Comparison of ENCODE assay signal across 14 mouse cellular contexts in genomic region chr14:25156171-25156570, GRCm38 (mm10).
DNase-seq lines count a peak whose midpoint lies in the region; ATAC-seq and TF ChIP-seq lines count a peak whose summit lies in the region.
"Had no signal": no experiment of that assay in that cellular context is flagged by ENCODE, and none has a peak within 500 bp of the region (broad histone marks: within the 10 kb centered on the region; RNA-seq: fewer than 3 reads in every experiment).

No protein-coding gene starts in this region.

- no peaks in the 10 kb centered on the region for H3K27me3 ChIP-seq in hindbrain, embryonic 13.5 days
- H3K27me3 ChIP-seq in hindbrain, embryonic 11.5 days (ENCODE audit: control insufficient read depth, insufficient read depth, low read length) = no peaks in the 10 kb centered on the region
- H3K27me3 ChIP-seq in heart, embryonic 11.5 days (ENCODE audit: control insufficient read depth, insufficient read depth, low read length) = no peaks in the 10 kb centered on the region
- H3K27me3 ChIP-seq: midbrain, embryonic 12.5 days had no signal

- H3K4me2 ChIP-seq in hindbrain, embryonic 13.5 days = no peak overlapping the region
- no peak overlapping the region for H3K4me2 ChIP-seq in hindbrain, embryonic 11.5 days (replicated peaks; ENCODE audit: low read depth, low read length)
- peak overlapping the region; percentile 12; the same call in 1 of the 2 replicates for H3K4me2 ChIP-seq in heart, embryonic 11.5 days
- H3K4me2 ChIP-seq: liver, embryonic 11.5 days; midbrain, embryonic 12.5 days had no signal

- peak overlapping the region; percentile 39; the same call in 1 of the 2 replicates for H3K9ac ChIP-seq in hindbrain, embryonic 13.5 days
- no peak overlapping the region for H3K9ac ChIP-seq in hindbrain, embryonic 11.5 days (ENCODE audit: low read depth, low read length)
- H3K9ac ChIP-seq in heart, embryonic 11.5 days (ENCODE audit: low read depth, low read length) = no peak overlapping the region
- H3K9ac ChIP-seq: midbrain, embryonic 12.5 days had no signal

- DNase-seq in hindbrain, embryonic 11.5 days (ENCODE audit: low spot score) = no peak
- DNase-seq in brain, embryonic 14.5 days (ENCODE audit: low read depth) = peak; percentile 60
- peak; percentile 13 for DNase-seq in lung, postnatal 36 days
- DNase-seq in urinary bladder, postnatal 14 days (ENCODE audit: low spot score) = no peak
- no peak for DNase-seq in natural killer cell, adult 2 months (ENCODE audit: low spot score in 2 of 2)
- DNase-seq in testis, postnatal 14 days (ENCODE audit: low spot score) = no peak
- DNase-seq: cerebellum, adult 2 months; gastrocnemius, postnatal 10 days; kidney, adult 8-10 months had no signal

- peaks cover 29% of the 10 kb centered on the region for H3K4me1 ChIP-seq in hindbrain, embryonic 13.5 days (replicated peaks)
- H3K4me1 ChIP-seq in hindbrain, embryonic 11.5 days (replicated peaks; ENCODE audit: control insufficient read depth, insufficient read depth, low read length) = no peaks in the 10 kb centered on the region
- peaks cover 35% of the 10 kb centered on the region for H3K4me1 ChIP-seq in heart, embryonic 11.5 days (ENCODE audit: control insufficient read depth, insufficient read depth, low read length)

- no peaks in the 10 kb centered on the region for H3K36me3 ChIP-seq in hindbrain, embryonic 13.5 days
- H3K36me3 ChIP-seq in hindbrain, embryonic 11.5 days (ENCODE audit: control insufficient read depth, insufficient read depth, low read length) = no peaks in the 10 kb centered on the region
- no peaks in the 10 kb centered on the region for H3K36me3 ChIP-seq in heart, embryonic 11.5 days (ENCODE audit: control insufficient read depth, insufficient read depth, low read length)
- H3K36me3 ChIP-seq: midbrain, embryonic 12.5 days had no signal

- TF ChIP-seq POLR2A in brain, embryonic 14.5 days (IDR thresholded peaks at IDR 0.05; ENCODE audit: borderline replicate concordance, extremely low read depth, insufficient read depth, insufficient read length, poor library complexity, severe bottlenecking) = no peak

- no peaks in the 10 kb centered on the region for H3K9me3 ChIP-seq in hindbrain, embryonic 13.5 days
- H3K9me3 ChIP-seq in hindbrain, embryonic 11.5 days (ENCODE audit: control insufficient read depth, low read length) = no peaks in the 10 kb centered on the region
- no peaks in the 10 kb centered on the region for H3K9me3 ChIP-seq in heart, embryonic 11.5 days (replicated peaks; ENCODE audit: control insufficient read depth, low read length)
- H3K9me3 ChIP-seq: midbrain, embryonic 12.5 days had no signal

- 58% methylated on average over 9 of the region's 9 CpGs for WGBS in hindbrain, embryonic 13.5 days
- 73% methylated on average over 9 of the region's 9 CpGs for WGBS in hindbrain, embryonic 11.5 days
- 33% methylated on average over 9 of the region's 9 CpGs for WGBS in heart, embryonic 11.5 days (ENCODE audit: insufficient replicate concordance)

- H3K27ac ChIP-seq in hindbrain, embryonic 13.5 days = peak overlapping the region; percentile 45; the same call in 1 of the 2 replicates
- no peak overlapping the region for H3K27ac ChIP-seq in hindbrain, embryonic 11.5 days (ENCODE audit: low read depth, low read length)
- peak overlapping the region; percentile 70 for H3K27ac ChIP-seq in heart, embryonic 11.5 days (ENCODE audit: low read depth, low read length)
- H3K27ac ChIP-seq: left cerebral cortex, adult 2 months; midbrain, embryonic 12.5 days had no signal

- no peak for TF ChIP-seq CTCF in brain, embryonic 14.5 days (IDR thresholded peaks at IDR 0.05; ENCODE audit: borderline replicate concordance, extremely low read depth, insufficient read depth, insufficient read length)

- no peak overlapping the region for H3K4me3 ChIP-seq in hindbrain, embryonic 13.5 days
- no peak overlapping the region for H3K4me3 ChIP-seq in hindbrain, embryonic 11.5 days (ENCODE audit: low read depth, low read length)
- no peak overlapping the region for H3K4me3 ChIP-seq in heart, embryonic 11.5 days (ENCODE audit: low read depth, low read length)
- H3K4me3 ChIP-seq: left cerebral cortex, adult 2 months; midbrain, embryonic 12.5 days had no signal

- no peak for ATAC-seq in hindbrain, embryonic 13.5 days (ENCODE audit: low FRiP score)
- no peak for ATAC-seq in hindbrain, embryonic 11.5 days (ENCODE audit: low FRiP score)
- no peak; the same call in 1 of the 2 replicates for ATAC-seq in heart, embryonic 11.5 days (replicated peaks; ENCODE audit: insufficient number of reproducible peaks, low FRiP score, low TSS enrichment)

Comparison
In these comparisons a context has a peak if more than half of its experiments do, and no peak if none do; other contexts are left out.
1. DNase-seq: peak in brain, embryonic 14.5 days (single experiment) and lung, postnatal 36 days (single experiment); none in hindbrain, embryonic 11.5 days (single experiment), urinary bladder, postnatal 14 days (single experiment), natural killer cell, adult 2 months (0 of 2) and testis, postnatal 14 days (single experiment).